Mouse (Mus musculus) neural tube, embryonic 13.5 days (tissue): ENCODE measurements around the gene Dbndd2. TPM values are rescaled to one million over a fixed set of nuclear protein-coding genes. Genes with fewer than 3 reads are reported as not detected.

Source experiments
- ATAC-seq: fragments of 200-750 bp; cut with Nextera tagmentation; 2 replicates; pipeline ENCODE4 v1.8.0; 2017; ENCODE audit warnings: low read depth, mild to moderate bottlenecking, moderate TSS enrichment, moderate library complexity
- H3K27ac ChIP-seq: fragments of 300-500 bp; sonication (generic); replicated peaks from 2 replicates; pipeline ENCODE4 v1.5.1; 2015; ENCODE audit warnings: moderate library complexity, mild to moderate bottlenecking, inconsistent platforms
- H3K27me3 ChIP-seq: fragments of 300-500 bp; sonication (generic); 2 replicates; pipeline ENCODE4 v1.6.1; 2015; ENCODE audit warnings: mild to moderate bottlenecking, inconsistent platforms
- H3K36me3 ChIP-seq: fragments of 300-500 bp; sonication (generic); 2 replicates; pipeline ENCODE4 v1.6.1; 2015; ENCODE audit warnings: mild to moderate bottlenecking, inconsistent platforms
- H3K4me1 ChIP-seq: fragments of 300-500 bp; sonication (generic); replicated peaks from 2 replicates; pipeline ENCODE4 v1.6.1; 2015; ENCODE audit warnings: inconsistent platforms
- H3K4me2 ChIP-seq: fragments of 300-500 bp; sonication (generic); 2 replicates; pipeline ENCODE4 v1.6.1; 2015; ENCODE audit warnings: inconsistent platforms, mild to moderate bottlenecking, moderate library complexity
- H3K4me3 ChIP-seq: fragments of 300-500 bp; sonication (generic); 2 replicates; pipeline ENCODE4 v1.5.1; 2015; ENCODE audit warnings: mild to moderate bottlenecking, inconsistent platforms
- H3K9ac ChIP-seq: fragments of 300-500 bp; sonication (generic); 2 replicates; pipeline ENCODE4 v1.6.1; 2015; ENCODE audit warnings: moderate library complexity, mild to moderate bottlenecking, inconsistent platforms
- H3K9me3 ChIP-seq: fragments of 300-500 bp; sonication (generic); 2 replicates; pipeline ENCODE4 v1.6.1; 2016; ENCODE audit warnings: inconsistent platforms
- WGBS: fragments of 180-500 bp; shearing (Covaris S2); methylation state at CpG from one replicate; pipeline ENCODE4 v1.1.7; 2015; 5-methylcytosine and 5-hydroxymethylcytosine counted together
- polyA plus RNA-seq: library from polyadenylated mRNA; unstranded; fragments of >200 nt; fragmentation: Nextera tagmentation; extraction: Ambion mirVana; gene quantifications from 2 replicates; pipeline ENCODE4 v1.2.1, GENCODE M21; 2015

Dbndd2 gene
- polyA plus RNA-seq, 1 experiment from 2014 or later = 10.3 TPM

DNA sequence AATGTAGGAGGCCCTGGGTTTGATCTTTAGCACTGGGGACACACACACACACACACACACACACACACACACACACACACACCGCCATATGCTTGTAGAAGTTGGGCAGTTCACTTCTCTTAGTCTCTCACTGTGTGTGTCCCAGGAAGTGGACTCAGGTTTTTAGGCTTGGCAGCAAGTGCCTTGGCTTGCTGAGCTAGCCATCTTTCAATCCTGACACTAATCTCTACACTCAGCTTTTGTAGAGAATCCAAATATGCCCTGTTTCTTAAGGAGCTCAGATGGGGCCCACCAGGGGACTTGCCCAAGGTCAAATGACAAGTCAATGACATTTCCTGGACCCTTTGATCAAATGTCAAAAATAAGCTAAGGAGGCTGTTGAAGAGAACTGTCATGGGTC, 29.5 kb upstream of the Dbndd2 start:
- peak overlapping the region; percentile 46; the same call in 1 of the 2 replicates for H3K27ac ChIP-seq
- no peak overlapping the region for H3K4me3 ChIP-seq
- H3K9ac ChIP-seq = 0 out of 2 replicates have a peak overlapping the region, but pooled peaks have one; percentile 63
- peaks cover 11% of the 10 kb centered on the region for H3K4me1 ChIP-seq
- H3K4me2 ChIP-seq = peak overlapping the region; percentile 45
- H3K27me3 ChIP-seq = no peaks in the 10 kb centered on the region
- 71% methylated on average over 1 of the region's 1 CpGs for WGBS
- no peaks in the 10 kb centered on the region for H3K9me3 ChIP-seq
- no peaks in the 10 kb centered on the region for H3K36me3 ChIP-seq
- ATAC-seq = no peak

DNA sequence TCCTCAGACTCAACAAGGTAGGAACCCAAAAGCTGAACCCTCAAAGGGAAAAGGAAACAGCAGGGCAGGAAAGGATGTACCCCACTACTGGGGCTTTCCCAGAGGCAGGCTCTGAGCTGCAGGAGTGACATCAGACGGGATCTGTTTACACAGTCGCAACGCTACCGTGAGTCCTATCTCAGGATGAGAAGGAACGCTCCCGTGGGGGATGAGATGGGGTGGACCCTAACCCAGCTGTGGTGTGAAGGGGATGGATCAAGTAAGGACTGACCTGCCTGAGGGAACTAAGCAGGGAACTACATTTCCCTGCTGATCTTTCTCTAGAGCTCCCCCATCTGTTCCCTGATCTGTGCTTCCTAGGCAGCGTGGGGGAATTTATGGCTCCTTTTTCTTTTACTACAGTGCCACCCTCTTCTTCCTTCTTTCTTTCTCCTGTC, 29.0 kb upstream of the Dbndd2 start, which contains the start of gene Sys1:
Gene Sys1, plus strand, starts transcription at position 101 of the 437 bp plus-strand sequence.
- Histone ChIP-seq H3K4me3 (peak within 1 kb of the TSS; percentile 16), H3K9ac (peak within 1 kb of the TSS; percentile 63), H3K27ac (peak within 1 kb of the TSS; percentile 46; the same call in 1 of the 2 replicates), H3K27me3 (no peaks in the 10 kb centered on the region), H3K36me3 (no peaks in the 10 kb centered on the region), H3K9me3 (no peaks in the 10 kb centered on the region), H3K4me2 (peak within 1 kb of the TSS; percentile 45), H3K4me1 (peaks cover 16% of the 10 kb centered on the region)
- no peak for ATAC-seq
- WGBS = 2% methylated on average over 7 of the region's 7 CpGs

DNA sequence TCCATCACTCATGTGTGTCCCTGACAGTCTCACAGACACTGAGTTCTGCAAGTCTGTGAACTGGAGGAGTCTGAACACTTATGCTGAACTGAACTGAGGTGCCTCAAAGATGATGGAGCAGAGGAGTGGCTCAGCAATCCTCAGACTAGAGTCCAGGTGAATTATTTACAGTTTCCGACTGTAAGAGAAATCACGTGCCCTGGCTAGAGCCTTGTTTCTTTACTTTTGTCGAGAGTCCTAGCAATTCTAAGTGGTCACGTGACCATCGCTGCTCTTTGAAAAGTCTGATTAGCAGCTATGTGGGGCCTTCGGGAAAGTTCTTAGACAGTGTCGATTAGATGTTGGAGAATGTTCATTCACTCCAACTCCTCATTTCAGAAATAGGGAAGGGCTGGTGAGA, 28.0 kb upstream of the Dbndd2 start:
- H3K4me3 ChIP-seq = no peak overlapping the region
- WGBS = 63% methylated on average over 7 of the region's 7 CpGs
- H3K4me2 ChIP-seq = no peak overlapping the region
- peaks cover under 1% of the 10 kb centered on the region for H3K36me3 ChIP-seq
- peaks cover 25% of the 10 kb centered on the region for H3K4me1 ChIP-seq
- H3K27ac ChIP-seq = no peak overlapping the region
- H3K9me3 ChIP-seq = no peaks in the 10 kb centered on the region
- H3K9ac ChIP-seq = no peak overlapping the region
- H3K27me3 ChIP-seq = no peaks in the 10 kb centered on the region
- ATAC-seq = no peak

DNA sequence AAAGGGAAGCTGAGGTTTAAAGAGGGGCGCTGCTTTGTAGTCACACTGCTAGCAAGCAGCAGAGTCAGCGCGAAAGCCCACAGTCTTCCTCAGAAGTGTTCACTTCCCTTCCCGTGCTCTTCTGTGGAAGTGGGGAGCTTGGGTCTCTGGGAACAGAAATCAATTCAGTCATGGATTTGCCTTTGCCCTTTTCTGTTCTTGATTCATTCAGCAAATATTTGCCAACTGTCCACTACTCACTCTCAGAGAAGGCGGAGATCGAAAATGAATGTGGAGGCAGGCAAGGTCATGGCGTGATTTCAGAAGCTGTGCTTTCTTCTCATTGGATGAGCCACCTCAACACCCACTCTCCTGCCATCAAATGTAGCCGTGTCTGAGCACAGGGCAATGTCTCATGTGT, 27.4 kb upstream of the Dbndd2 start:
- H3K4me2 ChIP-seq = no peak overlapping the region
- H3K4me1 ChIP-seq = peaks cover 25% of the 10 kb centered on the region
- no peak for ATAC-seq
- WGBS = 88% methylated on average over 8 of the region's 8 CpGs
- no peak overlapping the region for H3K9ac ChIP-seq
- H3K36me3 ChIP-seq = peaks cover 7% of the 10 kb centered on the region
- H3K27me3 ChIP-seq = no peaks in the 10 kb centered on the region
- no peaks in the 10 kb centered on the region for H3K9me3 ChIP-seq
- H3K4me3 ChIP-seq = no peak overlapping the region
- no peak overlapping the region for H3K27ac ChIP-seq

DNA sequence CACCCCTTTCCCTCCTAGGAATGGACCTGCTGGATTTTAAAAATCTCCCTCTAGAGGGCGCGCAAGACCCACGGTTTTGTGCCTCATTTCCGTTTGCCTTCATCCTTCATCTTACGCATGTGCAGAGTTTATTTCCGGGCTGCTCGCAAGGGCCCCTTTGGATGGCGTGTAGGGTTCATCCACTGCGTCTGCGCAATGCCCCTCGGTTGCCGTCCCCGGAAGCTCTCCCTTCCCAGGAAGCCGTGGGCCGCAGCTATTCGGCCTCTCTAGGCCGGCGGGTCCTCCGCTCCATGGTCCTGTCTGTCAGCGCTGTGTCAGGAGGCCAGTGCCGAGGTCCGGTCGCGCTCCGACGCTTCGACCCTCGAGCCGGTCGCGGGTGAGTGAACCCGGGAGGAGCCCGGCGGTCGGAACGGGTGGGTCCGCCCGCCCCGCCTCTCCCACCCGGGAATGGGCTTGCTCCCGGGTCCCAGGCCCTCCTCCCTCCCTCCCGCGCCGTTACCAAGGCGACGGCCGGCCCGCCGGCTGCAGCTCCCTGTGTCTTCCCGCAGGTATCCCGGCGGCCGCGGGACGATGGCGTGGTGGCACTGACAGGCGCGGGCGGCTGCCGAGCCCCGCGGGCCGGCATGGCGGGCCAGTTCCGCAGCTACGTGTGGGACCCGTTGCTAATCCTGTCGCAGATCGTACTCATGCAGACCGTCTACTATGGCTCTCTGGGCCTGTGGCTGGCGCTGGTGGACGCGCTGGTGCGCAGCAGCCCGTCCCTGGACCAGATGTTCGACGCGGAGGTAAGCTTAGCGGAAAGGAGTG, 25.0 kb upstream of the Dbndd2 start, which contains the start of gene Gm20458:
Gene Gm20458, plus strand, starts transcription at position 223 of the 807 bp plus-strand sequence.
- Histone ChIP-seq H3K4me3 (peak within 1 kb of the TSS; percentile 94), H3K4me2 (peak within 1 kb of the TSS; percentile 87), H3K9me3 (no peaks in the 10 kb centered on the region), H3K4me1 (peaks cover 25% of the 10 kb centered on the region), H3K9ac (peak within 1 kb of the TSS; percentile 83), H3K27ac (peak within 1 kb of the TSS; percentile 93), H3K27me3 (no peaks in the 10 kb centered on the region), H3K36me3 (peaks cover 28% of the 10 kb centered on the region)
- peak; percentile 100 for ATAC-seq
- WGBS = under 1% methylated on average over 72 of the region's 79 CpGs

DNA sequence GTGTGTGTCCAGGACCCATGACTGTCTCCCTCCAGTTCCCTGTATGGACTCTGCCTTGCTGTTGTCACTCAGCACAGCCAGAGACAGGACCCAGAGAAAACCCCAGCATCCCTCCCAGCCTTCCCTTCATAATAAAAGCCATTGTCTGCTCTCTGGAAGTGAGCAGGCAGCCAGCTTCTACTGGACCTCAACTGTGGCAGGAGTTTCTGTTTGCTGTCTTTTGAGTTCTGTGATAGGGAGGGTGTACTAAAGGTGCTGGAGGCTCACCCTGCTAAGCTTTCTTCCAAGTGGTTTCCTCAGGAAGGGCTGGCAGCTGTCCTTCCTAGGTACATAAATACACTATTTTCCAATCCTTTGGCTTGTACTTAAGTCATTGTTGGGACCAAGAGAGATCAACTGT, 20.7 kb upstream of the Dbndd2 start:
- H3K27ac ChIP-seq = no peak overlapping the region
- H3K36me3 ChIP-seq = peaks cover 67% of the 10 kb centered on the region
- H3K4me2 ChIP-seq = no peak overlapping the region
- H3K4me1 ChIP-seq = peaks cover 14% of the 10 kb centered on the region
- H3K9me3 ChIP-seq = no peaks in the 10 kb centered on the region
- no peak overlapping the region for H3K9ac ChIP-seq
- no peak overlapping the region for H3K4me3 ChIP-seq
- no peak for ATAC-seq
- H3K27me3 ChIP-seq = no peaks in the 10 kb centered on the region

DNA sequence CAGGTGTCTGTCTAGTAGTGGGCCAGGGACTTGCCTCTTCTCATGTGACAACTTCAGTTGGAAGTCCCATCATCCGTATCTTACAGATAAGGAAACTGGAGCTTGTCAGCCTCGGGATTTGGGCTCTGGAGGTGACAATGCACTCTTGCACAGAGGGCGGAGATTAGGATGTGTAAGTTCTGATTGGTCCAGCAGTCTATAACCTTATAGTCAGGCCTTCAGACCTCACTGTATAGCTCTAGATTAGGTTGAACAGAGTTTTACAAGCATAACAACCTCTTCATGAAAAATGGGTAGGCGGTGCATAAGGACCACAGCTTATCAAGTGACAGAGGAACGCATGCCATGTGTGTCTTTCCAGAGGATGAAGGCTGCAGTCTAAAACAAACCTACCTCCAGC, 19.1 kb upstream of the Dbndd2 start:
- peaks cover 76% of the 10 kb centered on the region for H3K36me3 ChIP-seq
- 88% methylated on average over 5 of the region's 5 CpGs for WGBS
- ATAC-seq = no peak

DNA sequence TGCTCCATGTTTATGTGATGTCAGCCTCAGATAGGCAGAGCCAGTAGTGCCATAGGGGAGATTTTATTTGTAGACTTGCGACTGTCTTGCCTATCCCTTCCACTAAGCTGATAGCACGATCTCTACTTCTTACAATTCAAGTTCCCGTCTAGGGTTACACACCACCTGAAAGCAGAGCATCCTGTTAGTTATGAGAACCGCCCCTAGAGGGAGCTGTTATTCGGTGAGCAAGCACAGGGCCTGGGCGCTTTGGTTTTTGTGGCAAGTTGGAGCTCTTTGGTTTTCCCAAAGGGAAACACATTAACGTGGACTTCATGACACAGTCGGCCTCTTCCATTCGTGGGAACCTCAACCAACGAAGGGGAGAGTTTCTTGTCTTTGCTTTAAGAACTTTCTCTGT, 15.7 kb upstream of the Dbndd2 start:
- Histone ChIP-seq H3K4me1 (no peaks in the 10 kb centered on the region), H3K4me2 (no peak overlapping the region), H3K4me3 (no peak overlapping the region), H3K9ac (no peak overlapping the region), H3K9me3 (no peaks in the 10 kb centered on the region), H3K27ac (no peak overlapping the region), H3K36me3 (peaks cover 81% of the 10 kb centered on the region), H3K27me3 (no peaks in the 10 kb centered on the region)
- ATAC-seq = no peak
- WGBS = 31% methylated on average over 10 of the region's 10 CpGs

More for the DNA sequence above, 19.1 kb upstream of the Dbndd2 start:
- no peaks in the 10 kb centered on the region for H3K27me3 ChIP-seq
- H3K9me3 ChIP-seq = no peaks in the 10 kb centered on the region
- no peak overlapping the region for H3K27ac ChIP-seq
- H3K4me3 ChIP-seq = no peak overlapping the region
- H3K4me1 ChIP-seq = peaks cover 10% of the 10 kb centered on the region
- no peak overlapping the region for H3K9ac ChIP-seq
- no peak overlapping the region for H3K4me2 ChIP-seq

DNA sequence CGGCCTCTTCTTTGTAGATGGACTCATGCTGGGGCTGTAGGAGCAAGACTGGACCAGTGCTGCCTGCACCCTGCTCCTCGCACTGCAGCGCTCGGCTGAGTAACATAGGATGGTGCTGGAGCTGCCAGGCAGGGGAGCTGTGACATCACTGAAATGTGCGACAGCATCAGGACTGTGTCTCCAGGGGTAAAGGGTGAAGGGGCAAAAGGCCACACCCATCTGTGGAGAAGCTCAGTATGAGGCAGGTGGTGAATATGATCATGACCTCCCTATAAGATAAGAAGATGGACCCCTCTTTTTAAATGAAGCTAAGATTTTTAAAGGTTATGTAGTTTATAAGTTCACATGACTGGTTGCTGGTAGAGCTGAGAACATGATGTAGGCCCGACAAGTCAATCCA, 12.3 kb upstream of the Dbndd2 start, which contains the start of gene Trp53tg5:
Gene Trp53tg5, minus strand, starts transcription at position 101 of the 400 bp plus-strand sequence.
- H3K4me2 ChIP-seq = no peak within 1 kb of the TSS
- 93% methylated on average over 6 of the region's 6 CpGs for WGBS
- H3K27ac ChIP-seq = no peak within 1 kb of the TSS
- no peak within 1 kb of the TSS for H3K4me3 ChIP-seq
- H3K27me3 ChIP-seq = no peaks in the 10 kb centered on the region
- no peaks in the 10 kb centered on the region for H3K4me1 ChIP-seq
- no peak within 1 kb of the TSS for H3K9ac ChIP-seq
- H3K9me3 ChIP-seq = no peaks in the 10 kb centered on the region
- H3K36me3 ChIP-seq = peaks cover 73% of the 10 kb centered on the region
- no peak for ATAC-seq

DNA sequence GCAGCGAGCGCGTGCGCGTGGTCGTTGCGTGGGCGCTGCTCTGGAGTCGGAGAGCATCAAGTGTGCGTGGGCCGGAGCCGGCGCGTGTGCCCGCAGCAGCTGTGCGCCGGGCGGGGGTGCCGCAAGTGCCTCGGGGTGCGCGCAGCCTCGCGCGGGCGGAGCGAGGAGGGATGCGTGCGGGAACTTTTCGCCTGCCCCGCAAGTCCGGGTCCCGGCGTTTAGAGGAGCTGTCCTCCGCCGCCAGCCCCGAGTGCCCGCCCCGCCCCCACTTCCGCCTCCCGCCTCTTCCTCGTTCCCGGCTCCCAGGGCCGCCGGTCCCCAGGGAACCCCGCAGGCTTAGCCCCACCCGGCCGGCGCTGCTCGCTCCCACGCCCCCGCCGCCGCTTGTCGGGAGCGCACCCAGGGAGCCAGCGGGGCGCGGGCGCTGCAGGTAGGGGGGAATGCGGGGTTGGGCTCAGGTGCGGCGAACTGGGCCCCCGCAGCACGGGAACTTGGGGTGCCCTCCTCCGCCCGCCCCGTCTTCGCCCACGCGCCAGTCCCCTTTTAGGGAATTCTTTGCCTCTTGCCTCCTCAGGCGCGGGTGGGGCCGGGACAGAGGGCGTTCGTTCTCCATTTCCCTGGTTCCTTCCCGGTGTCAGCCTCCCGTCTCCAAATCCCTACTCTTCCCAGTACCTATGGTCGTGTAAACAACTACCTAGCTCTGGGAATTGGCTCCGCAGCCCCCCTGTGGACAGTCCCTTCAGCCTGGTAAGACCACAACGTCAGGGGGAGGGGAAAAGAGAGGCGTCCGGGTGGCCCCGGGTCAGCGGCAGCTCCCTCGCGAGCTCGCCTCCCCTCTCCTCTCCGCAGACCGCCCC, 580 bp downstream of the Dbndd2 start:
- peak overlapping the region; percentile 78 for H3K9ac ChIP-seq
- H3K36me3 ChIP-seq = peaks cover 11% of the 10 kb centered on the region
- under 1% methylated on average over 80 of the region's 90 CpGs for WGBS
- H3K4me1 ChIP-seq = peaks cover 21% of the 10 kb centered on the region
- H3K4me2 ChIP-seq = peak overlapping the region; percentile 100
- peaks cover 27% of the 10 kb centered on the region for H3K27me3 ChIP-seq
- peak; percentile 63 for ATAC-seq
- no peak overlapping the region for H3K27ac ChIP-seq
- H3K4me3 ChIP-seq = peak overlapping the region; percentile 71
- H3K9me3 ChIP-seq = no peaks in the 10 kb centered on the region

DNA sequence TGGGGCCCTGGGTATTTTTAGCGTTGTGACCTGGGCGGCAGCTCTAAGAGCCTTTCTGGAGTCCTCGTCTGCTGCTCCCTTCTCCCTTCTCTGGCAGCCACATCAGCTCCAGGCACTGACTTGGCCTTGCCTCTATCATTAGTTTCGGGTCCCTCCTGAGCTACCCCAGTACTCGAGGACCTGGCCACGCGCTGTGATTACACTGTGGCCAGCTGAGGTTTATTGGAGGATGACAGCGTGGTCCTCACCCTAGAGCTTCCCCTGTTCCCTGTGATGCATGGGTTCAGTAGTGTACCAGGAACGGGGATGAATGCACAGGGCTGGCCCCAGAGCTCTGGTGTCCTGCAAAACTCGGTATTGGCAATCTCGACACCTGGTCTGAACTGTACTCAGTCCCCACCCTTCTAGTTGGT, 1.2 kb downstream of the Dbndd2 start:
- Histone ChIP-seq H3K9me3 (no peaks in the 10 kb centered on the region), H3K9ac (peak overlapping the region; percentile 78), H3K4me1 (peaks cover 21% of the 10 kb centered on the region), H3K4me3 (peak overlapping the region; percentile 71), H3K36me3 (peaks cover 11% of the 10 kb centered on the region), H3K4me2 (peak overlapping the region; percentile 100), H3K27me3 (peaks cover 27% of the 10 kb centered on the region), H3K27ac (no peak overlapping the region)
- no peak for ATAC-seq
- 12% methylated on average over 11 of the region's 11 CpGs for WGBS

DNA sequence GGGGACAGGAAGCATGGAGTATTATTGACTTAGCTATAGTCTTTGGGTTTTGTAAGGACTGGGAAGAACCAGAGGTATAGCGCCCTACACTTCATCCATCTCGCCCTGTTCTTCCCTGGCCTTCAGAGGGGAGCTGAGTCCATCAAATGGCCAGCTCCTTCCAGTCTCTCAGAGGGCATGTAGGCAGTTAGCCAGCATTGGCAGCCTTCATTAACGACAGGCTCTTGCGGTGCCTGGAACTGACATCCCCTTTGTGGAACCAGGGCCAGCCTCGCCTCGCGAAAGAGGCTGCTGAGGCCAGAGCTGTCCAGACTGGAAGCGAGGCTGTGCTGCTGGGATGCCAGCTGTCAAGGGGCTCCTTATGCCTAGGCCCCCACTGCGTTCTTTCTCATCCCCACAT, 1.9 kb downstream of the Dbndd2 start:
- Histone ChIP-seq H3K36me3 (peaks cover 11% of the 10 kb centered on the region), H3K4me3 (no peak overlapping the region), H3K27me3 (peaks cover 27% of the 10 kb centered on the region), H3K9me3 (no peaks in the 10 kb centered on the region), H3K9ac (no peak overlapping the region), H3K4me2 (no peak overlapping the region), H3K4me1 (peaks cover 21% of the 10 kb centered on the region), H3K27ac (no peak overlapping the region)
- 69% methylated on average over 9 of the region's 9 CpGs for WGBS
- no peak for ATAC-seq
